Mouse (Mus musculus): ENCODE data around the gene Mepce. TPM values are rescaled to one million over a fixed set of nuclear protein-coding genes. Genes with fewer than 3 reads are reported as not detected.
A peak's percentile ranks its signal among the peaks of the same experiment; 100 is the strongest.
"Not testable (repeated sequence)": the region's sequence is repeated elsewhere in the genome, so short reads cannot be mapped to it uniquely, and the experiment has no call there.

Gene Mepce
- total RNA-seq (2021) = 10 to 100 TPM; 24.2 to 28.7 TPM
- long read RNA-seq, experiment 1, partial matches to known transcripts = 0 of 7 reads
- long read RNA-seq, experiment 1, other reads (novel, unspliced or antisense) = 1 of 7 reads
- long read RNA-seq, experiment 2, partial matches to known transcripts = 0 of 7 reads
- long read RNA-seq, experiment 2, other reads (novel, unspliced or antisense) = 2 of 7 reads

- DNase-seq = peak; percentile 96 to 97
Measured at GRCm38 (mm10) chr5:137787151-137787928, at the start of gene Mepce, which contains the start of gene Zcwpw1. Gene Mepce, minus strand, starts transcription at chr5:137787655. Gene Zcwpw1, plus strand, starts transcription at chr5:137787798.

GRCm38 (mm10) chr5:137837110-137837509 lies 49.7 kb upstream of the Mepce start:
- not testable (repeated sequence) for DNase-seq

GRCm38 (mm10) chr5:137836611-137837010 lies 49.2 kb upstream of the Mepce start:
- DNase-seq = no peak

- not testable (repeated sequence) for DNase-seq
Measured at GRCm38 (mm10) chr5:137835966-137836520, 48.6 kb upstream of the Mepce start, which contains the start of gene Pilra. Gene Pilra, minus strand, starts transcription at chr5:137836281.

- no peak for DNase-seq
Measured at GRCm38 (mm10) chr5:137833500-137833899, 46.0 kb upstream of the Mepce start.

- DNase-seq = no peak
Measured at GRCm38 (mm10) chr5:137831506-137831905, 44.1 kb upstream of the Mepce start.

GRCm38 (mm10) chr5:137831106-137831505 lies 43.7 kb upstream of the Mepce start:
- DNase-seq = no peak

GRCm38 (mm10) chr5:137830238-137830637 lies 42.8 kb upstream of the Mepce start:
- DNase-seq = peak in 1 of 2 experiments; percentile 54

- DNase-seq = no peak
Measured at GRCm38 (mm10) chr5:137828694-137829093, 41.2 kb upstream of the Mepce start.

GRCm38 (mm10) chr5:137826421-137826820 lies 39.0 kb upstream of the Mepce start:
- DNase-seq = no peak

- DNase-seq = no peak
Measured at GRCm38 (mm10) chr5:137825971-137826370, 38.5 kb upstream of the Mepce start.

- no peak for DNase-seq
Measured at GRCm38 (mm10) chr5:137825030-137825429, 37.6 kb upstream of the Mepce start.

GRCm38 (mm10) chr5:137823455-137824045 lies 36.1 kb upstream of the Mepce start:
- no peak for DNase-seq

- no peak for DNase-seq
Measured at GRCm38 (mm10) chr5:137822602-137823001, 35.1 kb upstream of the Mepce start.

GRCm38 (mm10) chr5:137822126-137822525 lies 34.7 kb upstream of the Mepce start:
- DNase-seq = no peak

- DNase-seq = no peak
Measured at GRCm38 (mm10) chr5:137817466-137818222, 30.2 kb upstream of the Mepce start.

GRCm38 (mm10) chr5:137808316-137808715 lies 20.9 kb upstream of the Mepce start:
- no peak for DNase-seq

GRCm38 (mm10) chr5:137806158-137806557 lies 18.7 kb upstream of the Mepce start:
- no peak for DNase-seq

- DNase-seq = no peak
Measured at GRCm38 (mm10) chr5:137800917-137801316, 13.5 kb upstream of the Mepce start.

- no peak for DNase-seq
Measured at GRCm38 (mm10) chr5:137796606-137797005, 9.2 kb upstream of the Mepce start.

- DNase-seq = no peak
Measured at GRCm38 (mm10) chr5:137791553-137791952, 4.1 kb upstream of the Mepce start.

- no peak for DNase-seq
Measured at GRCm38 (mm10) chr5:137788946-137789531, 1.6 kb upstream of the Mepce start.

All from heart, adult 18-20 months (tissue).